Mouse (Mus musculus) erythroid progenitor cell, adult 5-6 weeks (primary cell): ENCODE measurements around the gene Pde11a. TPM values are rescaled to one million over a fixed set of nuclear protein-coding genes. Genes with fewer than 3 reads are reported as not detected.

Experiments used
- ATAC-seq: replicated peaks from 2 replicates; pipeline ENCODE4 v1.8.0; 2016; ENCODE audit warnings: moderate number of reproducible peaks, mild to moderate bottlenecking, moderate TSS enrichment, inconsistent platforms; ENCODE audit not compliant: poor library complexity, low FRiP score, severe bottlenecking
- total RNA-seq, 2 experiments: library from RNA; stranded (forward) in 1 of 2; stranded (reverse) in 1 of 2; fragments of 150-400 nt in 1 of 2; fragments of 186-747, 209-891 nt in 1 of 2; gene quantifications; 2 replicates each; pipeline versions ENCODE4 v1.2.3 to v1.2.4; 2015 to 2017; ENCODE audit warnings: low replicate concordance in 2 of 2

Gene Pde11a
- total RNA-seq, 2 experiments from 2014 or later, result not detected

DNA sequence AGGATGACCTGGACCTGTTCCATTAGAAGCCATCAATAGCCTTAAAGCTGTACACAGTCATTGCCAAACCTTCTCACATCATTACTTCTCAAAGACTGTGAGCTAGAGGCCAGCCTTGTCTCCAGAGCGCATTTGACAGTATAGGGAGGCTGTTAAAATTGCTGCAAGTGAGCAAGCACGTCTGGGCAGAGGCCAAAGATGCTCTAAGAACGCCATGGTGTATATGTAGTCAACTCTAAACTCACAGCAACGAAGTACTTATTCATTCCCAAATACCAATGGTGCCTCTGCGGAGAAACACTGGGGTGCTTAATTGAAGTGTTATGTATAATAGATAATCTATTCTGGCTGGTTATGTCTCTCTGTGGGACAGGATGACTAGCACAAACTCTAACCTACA is 14.1 kb downstream of the Pde11a start:
- no peak for ATAC-seq

DNA sequence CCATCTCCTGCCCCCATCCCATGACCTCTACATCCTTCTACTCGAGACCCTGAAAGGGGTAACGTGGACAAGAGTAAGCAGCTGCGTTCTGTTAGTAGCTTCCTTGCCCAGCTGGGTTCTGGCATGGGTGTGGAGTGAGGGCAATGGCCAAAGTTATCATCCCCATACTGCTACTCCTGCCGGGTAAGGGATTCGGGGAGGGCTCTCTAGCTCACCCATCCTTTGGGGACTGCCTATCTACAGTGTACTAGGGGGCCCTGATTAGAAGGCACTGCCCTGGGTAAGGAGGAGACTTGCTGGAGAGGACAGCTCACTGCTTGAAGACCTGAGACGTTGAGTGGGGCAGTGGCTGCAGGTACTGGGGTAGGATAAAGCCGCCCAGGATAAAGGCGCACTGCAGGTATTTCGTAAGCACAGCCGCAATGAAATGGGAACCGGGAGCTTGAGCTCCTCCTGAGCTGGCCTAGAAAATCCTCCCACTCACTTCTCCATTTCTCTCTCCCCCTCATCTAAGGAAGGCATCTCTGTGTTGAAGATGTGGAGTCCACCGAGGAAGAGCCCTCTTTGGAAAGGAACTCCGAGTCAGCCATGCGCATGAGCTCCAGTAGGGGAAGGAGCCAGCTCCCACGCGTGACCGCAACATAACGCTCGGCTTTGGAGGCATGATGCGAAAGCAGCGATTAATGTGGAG is 15.2 kb downstream of the Pde11a start:
- ATAC-seq, result no peak

- no peak for ATAC-seq
Measured at GRCm38 (mm10) chr2:76320336-76320735, 18.2 kb downstream of the Pde11a start.

- ATAC-seq, result no peak
Measured at GRCm38 (mm10) chr2:76319231-76319630, 19.3 kb downstream of the Pde11a start.

DNA sequence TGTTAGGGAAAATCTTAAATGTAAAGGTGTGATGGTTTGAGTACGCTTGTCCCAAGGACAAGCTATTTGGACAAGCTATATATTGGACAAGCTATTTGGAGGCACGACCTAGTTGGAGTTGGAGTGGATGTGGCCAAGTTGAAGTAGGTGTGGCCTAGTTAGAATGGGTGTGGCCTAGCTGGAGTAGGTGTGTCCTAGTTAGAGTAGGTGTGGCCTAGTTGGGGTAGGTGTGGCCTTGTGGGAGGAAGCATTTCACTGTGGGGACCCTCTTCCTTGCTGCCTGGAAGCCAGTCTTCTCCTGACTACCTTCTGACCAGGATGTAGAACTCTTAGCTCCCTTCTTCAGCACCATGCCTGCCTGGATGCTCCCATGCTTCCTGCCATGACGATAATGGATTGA is 50.9 kb downstream of the Pde11a start:
- no peak for ATAC-seq

- no peak for ATAC-seq
Measured at GRCm38 (mm10) chr2:76286288-76286740, 52.3 kb downstream of the Pde11a start.

DNA sequence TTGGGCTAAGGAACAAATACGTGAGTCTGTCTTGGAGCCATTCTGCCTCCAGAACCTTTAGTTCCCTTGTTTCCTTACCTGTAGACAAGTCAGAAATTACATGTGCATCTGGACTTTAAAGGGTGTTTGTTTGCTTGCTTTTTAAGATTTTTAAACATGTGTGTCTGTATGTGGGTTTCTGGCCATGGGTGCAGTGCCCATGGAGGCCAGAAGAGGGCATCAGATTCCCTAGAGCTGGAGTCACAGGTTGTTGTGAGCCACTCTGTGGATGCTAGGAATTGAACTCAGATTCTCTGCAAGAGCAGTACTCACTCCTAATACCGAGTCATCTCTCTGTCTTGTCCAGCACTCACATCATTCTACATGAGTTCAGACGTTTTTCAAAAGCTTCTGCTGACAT is 53.4 kb downstream of the Pde11a start:
- ATAC-seq, result no peak

- ATAC-seq, result no peak
Measured at GRCm38 (mm10) chr2:76283378-76284132, 55.0 kb downstream of the Pde11a start.

GRCm38 (mm10) chr2:76269494-76269893 is 69.1 kb downstream of the Pde11a start:
- ATAC-seq, result no peak

- no peak for ATAC-seq
Measured at GRCm38 (mm10) chr2:76267335-76267734, 71.2 kb downstream of the Pde11a start.

DNA sequence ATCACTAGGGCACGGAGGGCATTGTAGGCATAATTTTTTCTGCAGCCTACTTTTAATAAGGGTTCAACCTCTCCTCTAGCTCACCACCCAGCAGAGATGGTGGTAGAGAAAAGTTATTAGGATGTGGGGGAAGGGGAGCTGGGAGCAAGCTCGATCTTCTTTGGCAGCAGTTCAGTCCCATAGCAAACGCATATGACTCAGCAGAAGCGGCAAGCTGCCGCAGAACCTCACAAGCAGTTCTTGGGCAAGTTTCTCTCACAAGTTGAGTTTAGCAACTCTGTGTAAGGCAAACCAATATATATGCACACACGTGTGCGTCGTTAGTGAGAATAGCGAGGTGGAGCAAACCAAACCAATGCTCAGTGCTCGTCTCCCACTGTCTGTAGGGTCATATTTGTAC is 72.0 kb downstream of the Pde11a start:
- ATAC-seq, result no peak

- ATAC-seq, result no peak
Measured at GRCm38 (mm10) chr2:76264258-76264657, 74.3 kb downstream of the Pde11a start.

DNA sequence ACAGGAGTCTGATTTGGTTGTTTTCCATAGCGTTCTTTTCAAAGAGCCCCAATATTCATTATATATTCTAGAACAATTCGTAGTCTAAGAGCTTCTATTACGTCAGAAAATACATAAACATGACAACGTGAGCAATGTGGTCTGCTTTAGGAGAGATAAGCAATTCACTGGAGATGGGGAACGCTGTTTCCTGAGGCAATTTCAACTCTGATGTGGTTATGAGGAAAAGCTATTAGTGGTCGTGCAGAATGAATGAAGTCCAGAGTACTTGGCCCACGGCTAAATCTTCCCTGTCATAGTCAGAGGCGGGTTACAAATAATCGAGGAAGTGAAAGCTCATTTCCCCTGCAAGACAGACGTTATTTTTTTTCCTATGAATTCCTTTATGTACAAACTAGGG is 75.9 kb downstream of the Pde11a start:
- ATAC-seq, result no peak

GRCm38 (mm10) chr2:76254833-76255232 is 83.7 kb downstream of the Pde11a start:
- no peak for ATAC-seq

DNA sequence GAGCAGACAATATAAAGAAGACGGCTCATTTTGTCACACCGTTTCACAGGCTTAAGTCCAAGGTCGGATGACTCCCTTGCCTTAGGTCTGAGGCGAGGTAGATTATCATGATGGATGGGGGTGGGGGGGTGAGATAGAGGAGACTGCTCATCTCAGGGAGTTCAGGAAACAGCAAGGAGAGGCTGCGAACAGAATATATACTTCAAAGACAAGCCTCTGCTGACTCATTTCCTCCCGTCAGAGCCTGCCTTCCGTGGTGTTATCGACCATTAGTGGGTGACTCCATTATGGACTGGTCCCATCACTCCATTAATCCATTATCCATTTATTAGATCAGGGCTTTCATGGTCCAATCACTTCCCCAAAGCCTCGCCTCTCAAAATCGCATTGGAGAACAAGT is 87.2 kb downstream of the Pde11a start:
- ATAC-seq, result no peak

- no peak for ATAC-seq
Measured at GRCm38 (mm10) chr2:76248242-76248641, 90.3 kb downstream of the Pde11a start.

GRCm38 (mm10) chr2:76239175-76239574 is 99.4 kb downstream of the Pde11a start:
- no peak for ATAC-seq

DNA sequence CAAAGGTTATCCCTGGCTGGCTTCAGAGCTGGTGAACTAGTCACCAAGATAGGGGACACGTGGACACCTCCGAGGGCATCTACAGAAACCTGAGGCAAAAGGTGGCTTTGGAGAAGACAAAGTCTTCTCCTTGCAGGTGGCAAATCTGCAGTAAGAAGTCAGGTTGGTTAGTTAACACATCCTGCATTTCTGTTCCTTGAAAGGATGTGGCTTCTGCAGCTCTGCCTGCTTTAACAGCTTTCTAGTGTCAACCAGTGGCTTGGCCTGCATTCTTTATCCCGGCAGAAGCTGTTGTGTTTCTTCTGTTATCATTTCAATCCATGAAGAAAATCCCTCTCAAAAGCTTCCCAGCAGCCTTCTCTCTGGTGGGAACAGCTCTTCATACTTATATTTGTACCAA is 100.1 kb downstream of the Pde11a start:
- no peak for ATAC-seq

GRCm38 (mm10) chr2:76237638-76238420 is 100.7 kb downstream of the Pde11a start:
- ATAC-seq, result no peak

DNA sequence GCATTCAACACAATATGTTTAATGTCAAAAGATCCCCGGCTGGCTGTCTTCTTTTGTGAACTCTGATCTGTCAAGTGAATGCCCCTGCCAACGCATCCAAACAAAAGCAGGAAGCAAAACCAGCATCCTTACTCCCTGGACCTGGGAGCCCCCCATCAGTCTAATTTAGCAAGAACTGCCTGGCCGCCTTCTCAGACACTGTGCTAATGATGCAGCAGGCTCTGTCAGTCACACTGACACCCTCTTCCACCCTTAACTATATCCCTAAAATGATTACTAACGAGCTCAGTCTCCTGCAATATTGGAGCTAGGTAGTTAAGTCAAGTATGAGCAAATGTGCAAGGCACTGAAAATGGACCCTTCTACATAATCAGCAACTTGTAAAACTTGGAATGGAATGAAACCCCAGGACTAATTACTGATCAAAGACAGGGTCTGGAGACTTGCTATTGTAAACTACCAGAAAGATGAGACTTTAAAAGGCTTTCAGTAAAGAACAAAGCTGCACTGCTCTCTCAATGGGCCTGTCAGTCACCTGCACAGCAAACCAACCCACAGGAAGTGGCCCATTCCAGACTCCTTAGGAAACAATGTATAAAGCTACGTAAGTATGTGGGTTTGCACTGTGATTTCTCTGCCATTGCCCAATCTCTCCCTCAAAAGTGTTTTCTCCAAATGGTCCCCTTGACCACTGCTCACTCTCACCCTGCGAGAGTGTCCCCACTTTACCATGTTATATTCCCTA is 118.0 kb downstream of the Pde11a start:
- ATAC-seq, result no peak
